Mouse (Mus musculus): ENCODE measurements around the gene Cracr2b. TPM values are rescaled to one million over a fixed set of nuclear protein-coding genes. Genes with fewer than 3 reads are reported as not detected.

Gene Cracr2b
- polyA plus RNA-seq, 1 experiment from 2014 or later = 3.5 TPM

GRCm38 (mm10) chr7:141431434-141432185, 29.3 kb upstream of the Cracr2b start:
- Histone ChIP-seq H3K9me3 (replicated peaks; ENCODE audit: control insufficient read depth, low read length) (no peaks in the 10 kb centered on the region), H3K27me3 (ENCODE audit: control insufficient read depth, insufficient read depth, low read length) (no peaks in the 10 kb centered on the region), H3K9ac (replicated peaks; ENCODE audit: low read length) (no peak overlapping the region), H3K36me3 (replicated peaks; ENCODE audit: control insufficient read depth, insufficient read depth, low read depth, low read length) (peaks cover 2% of the 10 kb centered on the region; the same call in 1 of the 2 replicates), H3K4me1 (ENCODE audit: control insufficient read depth, insufficient read depth, low read length) (peaks cover 5% of the 10 kb centered on the region; the same call in 1 of the 2 replicates), H3K4me3 (ENCODE audit: low read depth, low read length) (no peak overlapping the region), H3K4me2 (ENCODE audit: low read depth, low read length) (no peak overlapping the region), H3K27ac (replicated peaks; ENCODE audit: low read depth, low read length) (no peak overlapping the region)
- WGBS = 92% methylated on average over 19 of the region's 19 CpGs
- ATAC-seq (replicated peaks; ENCODE audit: insufficient number of reproducible peaks, low FRiP score, low TSS enrichment, low read depth) (no peak), DNase-seq (ENCODE audit: low spot score) (no peak)

GRCm38 (mm10) chr7:141432186-141432611, 28.7 kb upstream of the Cracr2b start:
- H3K9me3 ChIP-seq (replicated peaks; ENCODE audit: control insufficient read depth, low read length) = no peaks in the 10 kb centered on the region
- H3K27me3 ChIP-seq (ENCODE audit: control insufficient read depth, insufficient read depth, low read length) = no peaks in the 10 kb centered on the region
- peaks cover 2% of the 10 kb centered on the region; the same call in 1 of the 2 replicates for H3K36me3 ChIP-seq (replicated peaks; ENCODE audit: control insufficient read depth, insufficient read depth, low read depth, low read length)
- DNase-seq (ENCODE audit: low spot score) = no peak
- no peak overlapping the region for H3K4me2 ChIP-seq (ENCODE audit: low read depth, low read length)
- ATAC-seq (replicated peaks; ENCODE audit: insufficient number of reproducible peaks, low FRiP score, low TSS enrichment, low read depth) = no peak
- H3K4me3 ChIP-seq (ENCODE audit: low read depth, low read length) = no peak overlapping the region
- H3K9ac ChIP-seq (replicated peaks; ENCODE audit: low read length) = no peak overlapping the region
- WGBS = 86% methylated on average over 8 of the region's 8 CpGs
- peaks cover 5% of the 10 kb centered on the region; the same call in 1 of the 2 replicates for H3K4me1 ChIP-seq (ENCODE audit: control insufficient read depth, insufficient read depth, low read length)
- no peak overlapping the region for H3K27ac ChIP-seq (replicated peaks; ENCODE audit: low read depth, low read length)

GRCm38 (mm10) chr7:141432741-141433516, 28.0 kb upstream of the Cracr2b start:
- H3K27ac ChIP-seq (replicated peaks; ENCODE audit: low read depth, low read length) = no peak overlapping the region
- peaks cover 5% of the 10 kb centered on the region; the same call in 1 of the 2 replicates for H3K4me1 ChIP-seq (ENCODE audit: control insufficient read depth, insufficient read depth, low read length)
- H3K9me3 ChIP-seq (replicated peaks; ENCODE audit: control insufficient read depth, low read length) = no peaks in the 10 kb centered on the region
- no peaks in the 10 kb centered on the region for H3K27me3 ChIP-seq (ENCODE audit: control insufficient read depth, insufficient read depth, low read length)
- H3K9ac ChIP-seq (replicated peaks; ENCODE audit: low read length) = no peak overlapping the region
- no peak for DNase-seq (ENCODE audit: low spot score)
- 86% methylated on average over 6 of the region's 6 CpGs for WGBS
- peaks cover 2% of the 10 kb centered on the region; the same call in 1 of the 2 replicates for H3K36me3 ChIP-seq (replicated peaks; ENCODE audit: control insufficient read depth, insufficient read depth, low read depth, low read length)
- no peak overlapping the region for H3K4me3 ChIP-seq (ENCODE audit: low read depth, low read length)
- no peak for ATAC-seq (replicated peaks; ENCODE audit: insufficient number of reproducible peaks, low FRiP score, low TSS enrichment, low read depth)
- H3K4me2 ChIP-seq (ENCODE audit: low read depth, low read length) = no peak overlapping the region

- Histone ChIP-seq H3K9ac (replicated peaks; ENCODE audit: low read length) (peak overlapping the region; percentile 54), H3K27me3 (ENCODE audit: control insufficient read depth, insufficient read depth, low read length) (no peaks in the 10 kb centered on the region), H3K4me2 (ENCODE audit: low read depth, low read length) (peak overlapping the region; percentile 81), H3K4me3 (ENCODE audit: low read depth, low read length) (peak overlapping the region; percentile 38), H3K4me1 (ENCODE audit: control insufficient read depth, insufficient read depth, low read length) (peaks cover 5% of the 10 kb centered on the region; the same call in 1 of the 2 replicates), H3K36me3 (replicated peaks; ENCODE audit: control insufficient read depth, insufficient read depth, low read depth, low read length) (peaks cover 2% of the 10 kb centered on the region; the same call in 1 of the 2 replicates), H3K9me3 (replicated peaks; ENCODE audit: control insufficient read depth, low read length) (no peaks in the 10 kb centered on the region), H3K27ac (replicated peaks; ENCODE audit: low read depth, low read length) (no peak overlapping the region)
- 77% methylated on average over 15 of the region's 15 CpGs for WGBS
- ATAC-seq (replicated peaks; ENCODE audit: insufficient number of reproducible peaks, low FRiP score, low TSS enrichment, low read depth) (no peak), DNase-seq (ENCODE audit: low spot score) (no peak)
These were observed 27.1 kb upstream of the Cracr2b start for GRCm38 (mm10) chr7:141433517-141434400.

- no peak overlapping the region; the same call in 1 of the 2 replicates for H3K27ac ChIP-seq (replicated peaks; ENCODE audit: low read depth, low read length)
- DNase-seq (ENCODE audit: low spot score) (peak; percentile 77), ATAC-seq (replicated peaks; ENCODE audit: insufficient number of reproducible peaks, low FRiP score, low TSS enrichment, low read depth) (no peak)
- H3K9ac ChIP-seq (replicated peaks; ENCODE audit: low read length) = peak overlapping the region; percentile 54
- no peaks in the 10 kb centered on the region for H3K9me3 ChIP-seq (replicated peaks; ENCODE audit: control insufficient read depth, low read length)
- no peaks in the 10 kb centered on the region for H3K27me3 ChIP-seq (ENCODE audit: control insufficient read depth, insufficient read depth, low read length)
- H3K36me3 ChIP-seq (replicated peaks; ENCODE audit: control insufficient read depth, insufficient read depth, low read depth, low read length) = peaks cover 2% of the 10 kb centered on the region
- H3K4me1 ChIP-seq (ENCODE audit: control insufficient read depth, insufficient read depth, low read length) = no peaks in the 10 kb centered on the region; the same call in 1 of the 2 replicates
- 13% methylated on average over 8 of the region's 8 CpGs for WGBS
- peak overlapping the region; percentile 38 for H3K4me3 ChIP-seq (ENCODE audit: low read depth, low read length)
- peak overlapping the region; percentile 81 for H3K4me2 ChIP-seq (ENCODE audit: low read depth, low read length)
These were observed 26.4 kb upstream of the Cracr2b start for GRCm38 (mm10) chr7:141434464-141434863.

GRCm38 (mm10) chr7:141435129-141435855, 25.6 kb upstream of the Cracr2b start:
- H3K9ac ChIP-seq (replicated peaks; ENCODE audit: low read length) = peak overlapping the region; percentile 43
- ATAC-seq (replicated peaks; ENCODE audit: insufficient number of reproducible peaks, low FRiP score, low TSS enrichment, low read depth) = no peak
- no peaks in the 10 kb centered on the region for H3K27me3 ChIP-seq (ENCODE audit: control insufficient read depth, insufficient read depth, low read length)
- peak overlapping the region; percentile 81 for H3K4me2 ChIP-seq (ENCODE audit: low read depth, low read length)
- H3K36me3 ChIP-seq (replicated peaks; ENCODE audit: control insufficient read depth, insufficient read depth, low read depth, low read length) = peaks cover 2% of the 10 kb centered on the region
- peak; percentile 58 for DNase-seq (ENCODE audit: low spot score)
- no peaks in the 10 kb centered on the region; the same call in 1 of the 2 replicates for H3K4me1 ChIP-seq (ENCODE audit: control insufficient read depth, insufficient read depth, low read length)
- WGBS = 7% methylated on average over 17 of the region's 17 CpGs
- no peak overlapping the region for H3K27ac ChIP-seq (replicated peaks; ENCODE audit: low read depth, low read length)
- peak overlapping the region; percentile 38 for H3K4me3 ChIP-seq (ENCODE audit: low read depth, low read length)
- H3K9me3 ChIP-seq (replicated peaks; ENCODE audit: control insufficient read depth, low read length) = no peaks in the 10 kb centered on the region

Data from embryonic facial prominence, embryonic 11.5 days (tissue).